Mouse (Mus musculus): ENCODE data around the gene Rasgrf2. TPM values are rescaled to one million over a fixed set of nuclear protein-coding genes. Genes with fewer than 3 reads are reported as not detected.
"Not testable (repeated sequence)": the region's sequence is repeated elsewhere in the genome, so short reads cannot be mapped to it uniquely, and the experiment has no call there.

The Rasgrf2 gene
- 1 to 10 TPM; 2.6 to 2.7 TPM for total RNA-seq (2021)
- long read RNA-seq, experiment 1 = 0 reads
- long read RNA-seq, experiment 2 = 0 reads

DNA sequence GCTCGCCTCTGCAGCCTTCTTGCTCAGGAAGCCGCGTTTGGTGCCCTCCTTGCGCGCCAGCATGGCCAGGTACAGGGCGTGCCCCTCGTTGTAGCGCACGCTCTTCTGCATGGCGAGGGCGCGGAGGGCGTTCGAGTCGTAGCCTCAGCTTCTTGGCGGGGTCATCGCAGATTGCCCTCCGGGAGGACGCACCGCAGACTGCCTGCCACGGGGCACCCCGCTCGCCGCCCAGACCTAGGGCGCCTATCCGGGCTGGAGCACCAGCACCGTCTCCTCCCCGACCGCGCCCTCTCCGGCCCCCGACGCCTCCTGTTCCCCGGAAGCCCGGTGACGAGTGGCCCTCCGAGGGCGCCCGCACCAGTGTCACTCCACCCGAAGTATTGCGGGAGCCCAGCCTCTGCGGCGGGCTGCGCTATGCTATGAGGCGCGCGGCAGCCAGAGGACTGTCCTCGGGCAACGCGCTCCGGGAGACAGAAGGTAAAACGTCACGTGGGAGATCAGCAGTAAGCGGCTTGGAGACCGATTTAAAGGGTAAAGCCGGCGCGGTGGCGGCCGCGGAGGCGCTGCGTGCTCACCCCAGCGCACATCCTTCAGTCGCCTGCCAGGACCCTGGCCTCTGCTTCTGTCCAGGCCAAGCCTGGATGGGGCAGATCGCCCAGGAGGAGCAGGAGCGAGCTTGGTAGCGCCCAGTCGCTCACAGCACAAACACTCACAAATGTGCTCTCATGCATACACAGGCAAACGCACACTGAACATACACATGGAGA is at the start of gene Rasgrf2:
Rasgrf2 (minus strand) TSS at position 273 of the 767 bp plus-strand sequence.
- peak; percentile 37 to 43 for DNase-seq

DNA sequence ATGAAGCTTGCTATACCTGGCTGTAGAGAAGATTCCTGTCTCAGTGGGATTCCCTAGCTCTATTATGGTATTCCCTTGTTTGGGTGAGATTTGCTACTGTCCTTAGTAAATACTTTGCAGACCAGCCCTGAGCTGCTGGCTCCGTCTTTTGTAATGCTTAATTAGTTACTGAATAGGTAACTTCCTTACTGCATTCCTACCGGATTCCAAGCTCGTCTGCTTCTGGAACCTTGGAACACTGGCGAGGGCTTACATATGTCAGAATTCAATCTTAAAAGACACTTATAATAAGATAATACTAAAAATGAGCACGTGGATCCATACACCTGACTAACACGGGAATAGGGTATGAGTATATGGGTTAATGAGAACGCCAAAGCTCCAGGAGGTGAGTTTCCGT is 41.2 kb upstream of the Rasgrf2 start:
- DNase-seq = not testable (repeated sequence)

DNA sequence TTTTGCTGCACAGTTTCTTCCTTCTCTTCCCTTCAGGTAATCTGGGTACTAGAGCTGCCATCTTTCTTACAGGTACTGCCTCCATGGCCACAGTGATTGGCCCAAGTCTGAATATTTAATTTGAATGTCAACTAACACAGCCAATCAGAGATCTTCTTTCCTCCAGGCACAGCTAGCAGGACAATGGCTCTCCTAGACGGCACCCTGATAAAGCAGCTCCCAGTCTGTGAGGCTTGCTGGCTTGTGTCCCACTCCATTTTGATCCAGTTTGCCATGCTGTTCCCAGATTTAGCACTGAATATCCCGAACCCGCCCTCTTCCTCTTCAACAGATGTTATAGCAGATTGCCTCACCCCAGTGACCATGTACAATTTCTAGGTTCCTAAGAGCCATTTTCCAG is 19.1 kb upstream of the Rasgrf2 start:
- DNase-seq = no peak

DNA sequence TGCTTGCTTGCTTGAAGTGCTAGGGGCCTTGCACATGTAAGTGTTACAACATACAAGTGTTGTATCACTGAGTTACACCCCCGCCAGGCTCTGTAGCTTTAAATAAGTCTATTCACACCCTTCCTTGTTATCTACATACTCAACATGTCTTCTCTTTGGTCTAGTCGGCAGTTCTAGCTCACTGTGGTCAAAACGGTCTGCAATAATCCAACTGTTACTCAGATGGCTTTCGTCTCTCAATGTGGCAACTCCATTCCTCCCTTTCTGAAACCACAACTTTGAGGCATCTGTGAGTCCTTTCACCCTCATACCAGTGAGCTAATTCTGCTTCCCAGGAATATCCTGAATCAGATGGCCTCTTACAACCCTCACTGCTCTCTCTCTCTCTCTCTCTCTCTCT is 17.4 kb upstream of the Rasgrf2 start:
- DNase-seq = no peak

DNA sequence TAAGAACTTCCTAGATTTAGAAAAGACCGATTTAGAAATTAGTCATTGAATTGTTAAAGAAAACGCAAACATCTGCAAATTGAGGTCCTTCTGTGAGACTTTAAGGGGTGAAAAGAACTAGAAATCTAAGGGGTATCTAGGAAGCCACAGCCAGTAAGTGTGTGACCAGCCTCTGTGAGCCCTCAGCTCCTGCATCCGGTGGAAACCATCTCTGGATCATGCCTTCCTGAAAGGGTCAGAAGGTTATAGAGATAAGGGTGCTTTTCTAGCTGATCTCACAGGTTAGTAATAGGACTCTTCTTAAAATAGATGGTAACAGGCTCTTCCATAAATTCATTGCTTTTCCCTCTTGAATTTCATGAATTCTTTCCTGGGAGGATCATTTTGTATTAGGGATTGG is 3.3 kb upstream of the Rasgrf2 start:
- DNase-seq = no peak

- DNase-seq = no peak
These were observed 1.1 kb upstream of the Rasgrf2 start for GRCm38 (mm10) chr13:92132599-92132998.

- peak; percentile 5 to 16 for DNase-seq
These were observed 467 bp downstream of the Rasgrf2 start for GRCm38 (mm10) chr13:92130994-92131383.

- no peak for DNase-seq
These were observed 1.6 kb downstream of the Rasgrf2 start for GRCm38 (mm10) chr13:92129877-92130276.

GRCm38 (mm10) chr13:92125902-92126301 is 5.6 kb downstream of the Rasgrf2 start:
- peak in 1 of 2 experiments; percentile 27 for DNase-seq

GRCm38 (mm10) chr13:92119623-92120022 is 11.8 kb downstream of the Rasgrf2 start:
- peak; percentile 24 for DNase-seq

GRCm38 (mm10) chr13:92114076-92114475 is 17.4 kb downstream of the Rasgrf2 start:
- no peak for DNase-seq

DNA sequence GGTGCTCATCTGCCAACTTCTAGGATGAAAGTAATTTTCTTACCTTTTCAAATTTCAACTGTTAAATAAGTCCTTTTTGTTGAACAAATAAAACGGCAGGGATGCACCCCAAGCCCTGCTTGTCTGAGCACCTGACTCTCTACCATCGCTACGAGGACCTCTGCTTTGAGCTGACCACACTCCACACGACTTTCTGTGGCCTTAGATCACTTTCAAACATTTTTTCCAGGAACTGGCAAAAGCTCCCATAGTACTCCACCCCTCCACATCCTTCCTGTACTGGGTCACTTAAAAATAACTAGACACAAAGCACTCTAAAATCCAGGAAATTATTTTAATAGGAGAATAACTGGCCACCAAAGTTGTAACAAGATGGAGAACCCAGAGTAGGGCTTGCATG is 23.2 kb downstream of the Rasgrf2 start:
- DNase-seq = no peak

GRCm38 (mm10) chr13:92104259-92104658 is 27.2 kb downstream of the Rasgrf2 start:
- DNase-seq = no peak

DNA sequence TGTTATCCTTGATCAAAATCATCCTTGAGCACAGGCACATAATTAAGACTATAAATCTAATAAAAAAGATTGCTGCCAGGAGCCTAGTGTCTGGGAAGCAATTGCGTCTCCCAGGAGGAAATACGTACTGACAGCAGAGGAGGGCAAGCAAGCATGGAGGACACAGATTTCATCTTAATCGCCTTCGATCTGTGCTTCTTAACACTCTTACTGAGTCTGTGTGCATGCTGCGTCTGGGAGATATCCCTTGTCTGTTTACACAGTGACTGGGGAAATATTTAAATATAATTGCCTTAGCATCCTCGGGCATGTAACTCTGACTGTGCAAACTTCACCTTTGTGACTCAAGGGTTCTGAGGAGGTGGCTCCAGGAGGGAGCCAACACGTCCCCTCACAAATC is 33.0 kb downstream of the Rasgrf2 start:
- DNase-seq = no peak

GRCm38 (mm10) chr13:92095131-92096090 is 36.0 kb downstream of the Rasgrf2 start:
- peak; percentile 6 to 23 for DNase-seq

DNA sequence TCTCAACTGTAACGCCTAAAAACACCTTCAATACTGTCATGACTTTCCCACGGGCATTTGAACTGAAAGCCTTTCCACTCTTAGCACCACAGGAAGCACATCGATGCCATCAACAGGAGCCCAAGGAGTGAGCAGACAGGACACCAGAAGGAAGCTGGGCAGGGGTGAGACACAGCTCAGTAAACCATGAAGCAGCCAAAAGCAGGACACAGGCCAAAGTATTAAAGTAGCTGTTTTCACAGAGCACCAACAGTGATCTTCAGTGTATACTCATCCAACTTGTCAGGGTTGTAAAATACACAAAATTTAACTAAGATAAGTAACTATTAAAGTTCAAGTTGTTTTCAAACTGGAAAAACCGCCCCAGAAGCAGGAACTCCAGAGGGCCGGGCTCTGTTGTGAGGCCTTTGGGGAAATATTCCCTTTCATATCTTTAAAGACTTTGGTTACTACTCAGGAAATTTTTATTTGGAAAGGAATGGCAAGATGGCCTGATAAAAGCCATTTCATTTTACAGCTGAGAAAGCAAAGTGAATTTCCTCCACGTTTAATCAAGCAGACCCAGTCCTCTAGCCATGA is 37.7 kb downstream of the Rasgrf2 start:
- no peak for DNase-seq

DNA sequence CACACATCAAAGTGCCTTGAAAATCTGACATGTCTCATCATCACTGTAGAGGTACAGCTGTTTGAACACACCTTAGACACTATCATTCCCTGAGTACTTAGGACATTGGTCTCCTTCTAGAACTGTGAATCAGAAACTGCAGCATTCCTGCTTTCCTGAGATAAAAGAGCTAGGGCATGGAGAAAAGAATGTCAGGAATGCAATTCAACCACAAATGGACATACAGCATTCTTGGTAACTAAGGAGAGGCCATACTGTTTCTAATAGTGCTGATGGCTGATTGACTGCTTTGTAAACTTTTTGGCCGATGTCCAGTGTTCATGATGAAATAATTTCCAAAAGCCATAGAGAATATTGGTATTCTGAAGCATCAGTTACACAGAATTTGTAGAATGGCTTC is 58.3 kb downstream of the Rasgrf2 start:
- no peak for DNase-seq

- DNase-seq = no peak
These were observed 62.8 kb downstream of the Rasgrf2 start for GRCm38 (mm10) chr13:92068651-92069050.

- DNase-seq = no peak
These were observed 63.6 kb downstream of the Rasgrf2 start for GRCm38 (mm10) chr13:92067831-92068230.

- no peak for DNase-seq
These were observed 77.7 kb downstream of the Rasgrf2 start for GRCm38 (mm10) chr13:92053748-92054147.

- no peak for DNase-seq
These were observed 78.5 kb downstream of the Rasgrf2 start for GRCm38 (mm10) chr13:92053001-92053400.

- DNase-seq = no peak
These were observed 80.2 kb downstream of the Rasgrf2 start for GRCm38 (mm10) chr13:92051216-92051615.

All from adrenal gland, postnatal 36 days (tissue).